In genomic region chr6:77075396-77076376, GRCm38 (mm10) we compare ENCODE assay signal across 8 mouse cellular contexts.
DNase-seq lines count a peak whose midpoint lies in the region; ATAC-seq and TF ChIP-seq lines count a peak whose summit lies in the region.

No protein-coding gene starts in this region.

- H3K27ac ChIP-seq in lung, embryonic 14.5 days (ENCODE audit: low read depth): no peak overlapping the region
- no peak overlapping the region; the same call in 1 of the 2 replicates for H3K27ac ChIP-seq in hindbrain, embryonic 11.5 days (ENCODE audit: low read depth, low read length)
- no peak overlapping the region for H3K27ac ChIP-seq in midbrain, embryonic 13.5 days

- no peak overlapping the region for H3K4me3 ChIP-seq in lung, embryonic 14.5 days (ENCODE audit: low read depth, low read length)
- no peak overlapping the region for H3K4me3 ChIP-seq in hindbrain, embryonic 11.5 days (ENCODE audit: low read depth, low read length)
- no peak overlapping the region for H3K4me3 ChIP-seq in midbrain, embryonic 13.5 days (replicated peaks)

- WGBS in lung, embryonic 14.5 days: 48% methylated on average over 14 of the region's 14 CpGs
- WGBS in hindbrain, embryonic 11.5 days: 18% methylated on average over 14 of the region's 14 CpGs
- WGBS in midbrain, embryonic 13.5 days: 52% methylated on average over 14 of the region's 14 CpGs

- peak; percentile 20 for DNase-seq in lung, embryonic 14.5 days
- no peak for DNase-seq in lung, postnatal 25 days (ENCODE audit: low spot score)
- peak; percentile 71 for DNase-seq in embryo, embryonic 9.5 days (ENCODE audit: extremely low spot score)
- DNase-seq in hindbrain, embryonic 11.5 days (ENCODE audit: low spot score): peak; percentile 68
- DNase-seq in layer of hippocampus, adult 9-11 months: peak; percentile 90
- DNase-seq in skeletal muscle tissue, adult 2 months (ENCODE audit: low read depth, low spot score): peak; percentile 14
- DNase-seq in thymus, postnatal 4 days: no peak

- H3K9ac ChIP-seq in lung, embryonic 14.5 days: no peak overlapping the region
- no peak overlapping the region for H3K9ac ChIP-seq in hindbrain, embryonic 11.5 days (ENCODE audit: low read depth, low read length)
- no peak overlapping the region for H3K9ac ChIP-seq in midbrain, embryonic 13.5 days (replicated peaks)

- peak; percentile 66; the same call in 1 of the 2 replicates for ATAC-seq in lung, embryonic 14.5 days (ENCODE audit: insufficient read depth)
- ATAC-seq in hindbrain, embryonic 11.5 days (ENCODE audit: low FRiP score): peak; percentile 97
- peak; percentile 94 for ATAC-seq in midbrain, embryonic 13.5 days

- no peak for TF ChIP-seq CTCF in lung, embryonic 14.5 days (IDR thresholded peaks at IDR 0.05; ENCODE audit: low read depth)

- no peaks in the 10 kb centered on the region for H3K36me3 ChIP-seq in lung, embryonic 14.5 days (ENCODE audit: insufficient read depth)
- no peaks in the 10 kb centered on the region for H3K36me3 ChIP-seq in hindbrain, embryonic 11.5 days (ENCODE audit: control insufficient read depth, insufficient read depth, low read length)
- H3K36me3 ChIP-seq in midbrain, embryonic 13.5 days: no peaks in the 10 kb centered on the region

- no peaks in the 10 kb centered on the region for H3K4me1 ChIP-seq in lung, embryonic 14.5 days (ENCODE audit: insufficient read depth)
- H3K4me1 ChIP-seq in hindbrain, embryonic 11.5 days (replicated peaks; ENCODE audit: control insufficient read depth, insufficient read depth, low read length): peaks cover 5% of the 10 kb centered on the region; the same call in 1 of the 2 replicates
- H3K4me1 ChIP-seq in midbrain, embryonic 13.5 days (replicated peaks): 0 out of 2 replicates have a peak, but pooled peaks cover 7% of the 10 kb centered on the region

- H3K9me3 ChIP-seq in lung, embryonic 14.5 days (ENCODE audit: low read depth, low read length): no peaks in the 10 kb centered on the region
- no peaks in the 10 kb centered on the region for H3K9me3 ChIP-seq in hindbrain, embryonic 11.5 days (ENCODE audit: control insufficient read depth, low read length)
- H3K9me3 ChIP-seq in midbrain, embryonic 13.5 days: no peaks in the 10 kb centered on the region

- no peak overlapping the region for H3K4me2 ChIP-seq in lung, embryonic 14.5 days
- no peak overlapping the region for H3K4me2 ChIP-seq in hindbrain, embryonic 11.5 days (replicated peaks; ENCODE audit: low read depth, low read length)
- H3K4me2 ChIP-seq in midbrain, embryonic 13.5 days (replicated peaks): no peak overlapping the region

- H3K27me3 ChIP-seq in lung, embryonic 14.5 days (ENCODE audit: insufficient read depth, low read length): no peaks in the 10 kb centered on the region
- no peaks in the 10 kb centered on the region for H3K27me3 ChIP-seq in hindbrain, embryonic 11.5 days (ENCODE audit: control insufficient read depth, insufficient read depth, low read length)
- H3K27me3 ChIP-seq in midbrain, embryonic 13.5 days: peaks cover 3% of the 10 kb centered on the region; the same call in 1 of the 2 replicates

Comparison
In these comparisons a context has a peak if more than half of its experiments do, and no peak if none do; other contexts are left out.
1. DNase-seq: peak in lung, embryonic 14.5 days (single experiment), embryo, embryonic 9.5 days (single experiment), hindbrain, embryonic 11.5 days (single experiment), layer of hippocampus, adult 9-11 months (single experiment) and skeletal muscle tissue, adult 2 months (single experiment); none in lung, postnatal 25 days (single experiment) and thymus, postnatal 4 days (single experiment).
2. Peak in every context shown above with its lines, with median percentiles within 50 percentile points of each other: ATAC-seq.